Mouse (Mus musculus) ovary, adult 18-20 months (tissue): ENCODE results near the gene Shc1.

Experiments
- DNase-seq: peaks from one replicate; pipeline ENCODE4 v3.0.0; 2022; ENCODE audit warnings: low spot score, mixed read lengths

Shc1 gene

DNA sequence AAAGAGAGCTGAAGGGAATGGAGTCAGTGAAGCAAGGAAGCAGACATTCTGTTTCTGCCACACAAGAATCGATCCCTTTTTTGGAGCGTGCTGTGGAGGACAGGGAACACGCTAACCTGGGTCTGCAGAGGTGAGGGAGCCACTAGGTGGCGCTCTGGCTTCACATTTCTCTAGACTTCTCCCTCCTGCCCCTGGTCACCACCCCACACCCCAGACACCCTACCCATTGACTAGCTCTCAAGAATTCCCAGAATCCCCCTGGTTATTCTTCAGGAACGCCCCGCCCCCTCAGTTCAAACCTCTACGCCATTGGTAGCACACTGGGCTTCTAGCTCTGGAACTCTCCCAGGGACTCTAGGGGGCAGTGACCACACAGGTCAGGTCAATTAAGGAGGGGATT is 31.3 kb downstream of the Shc1 start:
- DNase-seq = no peak

DNA sequence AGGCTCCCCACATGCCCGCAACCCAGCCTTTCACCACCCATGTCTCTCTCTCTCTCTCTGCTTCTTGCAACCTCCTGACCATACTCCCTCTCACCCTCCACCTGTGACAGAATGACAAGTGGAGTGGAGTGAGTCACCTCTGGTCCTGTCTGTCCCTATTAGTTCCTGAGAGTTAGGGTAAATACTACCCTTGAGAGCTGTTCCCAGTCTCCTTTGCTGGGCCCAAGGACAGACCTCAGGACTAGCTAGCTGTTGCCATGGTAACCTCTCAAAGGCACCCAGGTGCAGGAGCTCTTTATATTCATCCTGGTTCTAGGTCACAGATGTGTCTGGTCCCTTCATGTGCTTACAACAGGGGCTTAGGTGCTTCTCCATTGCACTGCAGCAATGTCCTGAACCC is 33.7 kb downstream of the Shc1 start:
- DNase-seq = no peak

DNA sequence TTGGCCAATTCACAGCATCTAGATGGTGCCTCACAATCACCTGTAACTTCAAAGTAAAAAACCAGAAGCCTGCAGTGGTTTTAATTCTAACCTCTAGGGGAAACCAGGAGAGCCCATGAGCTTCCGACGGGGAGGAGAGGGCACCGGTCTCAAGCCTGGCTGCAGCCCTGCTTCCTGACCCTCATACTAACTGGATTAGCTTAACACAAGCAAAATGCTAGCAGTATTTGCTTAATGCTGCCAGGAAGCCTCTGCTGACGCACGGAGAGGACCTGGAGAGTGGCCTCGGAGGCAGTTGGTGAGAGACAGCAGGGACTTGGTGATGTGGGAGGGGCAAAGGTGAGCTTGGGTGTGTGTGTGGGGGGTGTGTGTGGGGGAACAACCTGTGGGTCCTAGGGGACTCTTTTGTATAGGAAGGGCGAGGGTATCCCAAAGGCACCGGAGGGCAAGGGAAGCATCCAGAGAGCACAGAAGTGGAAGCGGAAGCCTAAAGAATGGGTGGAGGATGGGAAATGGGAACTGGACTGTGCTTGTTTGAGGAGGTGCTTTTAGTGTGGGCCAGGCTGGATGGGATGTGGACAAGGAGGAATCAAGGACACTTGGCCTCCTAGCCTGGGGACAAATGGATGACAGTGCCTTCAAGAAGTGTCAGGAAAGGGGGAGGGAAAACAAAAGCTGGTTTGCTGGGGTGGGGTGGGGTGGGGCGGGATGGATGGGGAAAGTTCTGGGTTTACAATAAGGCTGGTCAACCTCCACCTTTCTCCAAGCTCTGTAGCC is 36.3 kb downstream of the Shc1 start, which contains the start of gene Pmvk:
Pmvk (plus strand) TSS at position 141 of the 777 bp plus-strand sequence.
- DNase-seq = no peak

DNA sequence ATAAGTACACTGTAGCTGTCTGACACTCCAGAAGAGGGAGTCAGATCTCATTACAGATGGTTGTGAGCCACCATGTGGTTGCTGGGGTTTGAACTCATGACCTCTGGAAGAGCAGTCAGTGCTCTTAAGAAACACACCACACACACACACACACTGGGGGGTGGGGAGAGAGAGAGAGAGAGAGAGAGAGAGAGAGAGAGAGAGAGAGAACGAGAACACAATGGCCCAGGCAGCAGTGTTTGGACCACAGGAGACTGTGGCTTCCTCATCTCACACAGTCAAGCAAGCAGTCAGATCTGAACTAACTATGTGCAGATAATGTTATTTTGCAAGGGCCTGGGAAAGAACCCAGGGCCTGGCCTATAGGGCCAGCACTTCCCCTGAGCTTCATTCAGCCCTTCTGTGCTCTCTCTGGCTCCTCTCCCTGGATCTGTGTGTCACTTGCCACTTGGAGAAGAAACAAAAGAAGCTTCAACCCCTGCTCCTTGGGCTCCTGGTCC is 37.6 kb downstream of the Shc1 start:
- DNase-seq = no peak

DNA sequence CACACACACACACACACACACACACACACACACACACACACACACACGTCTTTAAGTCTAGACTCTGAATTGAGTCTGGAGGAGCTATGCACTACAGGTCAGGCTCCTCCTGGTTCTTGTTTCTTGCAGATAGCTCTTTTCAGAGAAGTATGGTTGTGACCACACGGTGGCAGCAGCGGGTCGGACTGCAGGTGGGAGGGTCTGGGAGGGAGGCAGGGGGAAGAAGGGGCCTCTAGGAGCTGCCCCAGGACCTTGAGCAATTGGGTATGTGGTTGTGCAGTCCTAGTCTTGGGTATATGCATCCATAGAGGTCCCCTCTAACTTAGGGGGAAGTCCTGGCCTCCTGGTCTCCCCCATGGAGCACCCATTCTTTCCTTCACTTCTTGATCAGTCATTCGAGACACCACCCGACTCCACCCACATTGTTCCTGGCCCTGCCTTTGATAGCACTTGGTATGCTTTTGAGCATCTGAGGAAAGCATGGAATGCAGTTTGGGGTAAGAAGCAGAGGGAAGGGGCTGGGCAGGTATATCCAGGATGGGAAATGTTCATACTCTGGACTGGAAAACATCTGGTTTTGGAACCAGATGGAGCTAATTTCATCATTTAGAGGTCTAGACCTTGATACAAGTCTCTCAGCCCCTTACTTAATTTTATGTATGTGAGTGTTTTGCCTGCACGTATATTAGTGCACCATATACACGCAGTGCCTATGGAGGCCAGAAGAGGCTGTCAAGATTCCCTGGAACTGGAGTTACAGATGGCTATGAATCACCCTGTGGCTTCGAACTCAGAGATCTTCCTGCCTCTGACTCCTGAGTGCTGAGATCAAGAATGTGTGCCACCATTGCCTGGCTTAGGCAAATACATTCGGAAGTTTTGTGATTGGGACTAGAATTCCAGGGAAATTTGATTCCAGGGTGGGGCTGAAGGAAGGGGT is 38.8 kb downstream of the Shc1 start:
- DNase-seq = no peak

DNA sequence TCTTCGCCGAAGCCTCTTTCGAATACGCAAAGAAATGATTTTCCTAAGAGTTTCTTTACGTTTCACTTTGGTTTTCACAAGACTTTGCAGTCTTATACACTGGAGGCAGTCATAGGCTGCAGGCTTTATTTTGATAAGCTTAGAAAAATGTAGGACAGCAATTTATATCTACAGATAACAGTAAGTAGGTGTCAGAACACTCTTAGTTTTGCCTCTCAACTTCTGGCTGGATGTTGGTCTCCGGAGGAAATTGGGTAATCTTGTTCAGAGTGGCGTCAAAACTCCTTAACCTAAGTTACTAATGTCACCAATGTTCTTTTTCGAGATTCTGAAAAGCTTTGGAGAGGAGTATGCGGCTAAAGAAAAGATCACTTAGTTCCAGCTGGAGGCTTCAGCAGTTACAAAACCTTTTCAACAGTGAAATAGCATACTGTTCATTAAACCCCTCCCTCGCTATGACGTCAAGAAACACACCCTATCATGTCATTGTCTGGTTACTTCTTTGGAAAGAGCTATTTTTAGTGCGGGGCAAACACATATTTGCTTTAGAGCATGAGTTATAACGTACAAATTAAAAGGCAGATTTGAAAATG is 40.2 kb downstream of the Shc1 start:
- no peak for DNase-seq

DNA sequence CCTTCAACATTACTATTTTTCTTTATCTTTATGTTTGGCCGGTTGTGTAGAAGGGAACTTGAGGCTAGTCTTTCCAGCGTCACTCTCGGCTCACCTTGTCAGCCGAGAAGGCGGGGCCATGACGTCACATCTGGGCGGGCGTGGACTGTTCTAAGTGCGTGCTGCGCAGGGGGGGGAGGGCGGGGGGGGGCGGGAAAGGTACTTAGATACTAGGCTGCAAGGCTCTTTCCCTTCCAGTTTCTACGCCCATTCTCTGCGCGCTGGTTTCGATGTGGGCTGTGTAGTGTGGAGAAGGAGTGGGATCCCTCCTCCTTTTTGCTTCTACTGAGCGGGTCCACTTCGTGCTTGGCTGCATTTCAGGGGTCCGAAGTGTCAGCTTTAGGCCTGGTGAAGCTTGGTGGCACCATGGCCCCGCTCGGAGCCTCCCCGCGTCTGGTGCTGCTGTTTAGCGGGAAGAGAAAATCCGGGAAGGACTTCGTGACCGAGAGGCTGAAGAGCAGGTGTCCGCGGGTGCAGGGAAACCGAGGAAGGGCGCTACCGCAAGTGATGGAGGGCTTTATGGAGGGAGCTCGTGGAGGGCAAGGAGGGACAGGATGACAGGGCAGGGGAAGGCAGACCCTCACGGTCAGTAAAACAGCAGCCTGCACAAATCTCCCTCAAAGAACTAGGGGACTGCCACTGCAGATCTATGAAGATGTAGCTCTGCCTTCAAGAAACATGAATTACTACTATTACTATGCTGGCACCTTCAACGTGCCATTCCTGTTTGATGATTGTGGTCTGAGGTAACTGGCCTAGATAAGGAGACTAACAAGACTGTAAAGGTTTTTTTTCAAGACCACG is 40.9 kb downstream of the Shc1 start:
- DNase-seq = peak; percentile 80

DNA sequence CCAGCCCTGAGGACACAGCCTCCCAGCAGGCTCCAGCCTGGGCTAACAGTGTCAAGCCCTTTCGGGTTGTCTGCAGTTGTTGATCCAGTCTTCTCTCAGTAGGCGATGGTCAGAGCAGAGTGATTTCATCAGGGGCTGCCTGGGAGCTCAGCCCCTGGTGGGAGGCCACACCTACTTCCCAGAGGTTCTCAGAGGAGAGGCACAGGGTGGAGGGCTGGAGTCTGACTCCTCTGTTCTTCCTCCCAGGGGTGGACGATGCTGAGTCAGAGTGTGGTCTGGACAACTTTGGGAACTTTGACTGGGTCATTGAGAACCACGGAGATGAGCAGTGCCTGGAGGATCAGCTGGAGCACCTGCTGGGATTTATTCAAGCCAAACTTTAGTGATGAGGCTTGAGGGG is 50.0 kb downstream of the Shc1 start:
- no peak for DNase-seq

DNA sequence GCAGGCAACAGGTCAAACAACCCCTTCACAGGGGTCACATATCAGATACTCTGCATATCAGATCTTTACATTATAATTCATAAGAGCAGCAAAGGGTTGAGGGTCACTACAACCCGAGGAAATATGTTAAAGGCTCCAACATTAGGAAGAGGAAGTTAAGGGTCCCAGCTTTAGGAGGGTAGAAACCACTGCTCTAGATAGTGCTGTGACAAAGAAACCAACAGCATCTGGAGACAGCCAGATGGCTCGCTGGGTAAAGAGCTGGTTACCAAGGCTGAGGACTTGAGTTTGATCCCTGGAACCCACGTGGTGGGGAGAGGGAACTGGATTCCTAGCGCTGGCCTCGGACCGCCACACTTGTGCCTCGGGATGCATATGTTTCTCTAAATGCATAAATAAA is 54.0 kb downstream of the Shc1 start:
- no peak for DNase-seq

DNA sequence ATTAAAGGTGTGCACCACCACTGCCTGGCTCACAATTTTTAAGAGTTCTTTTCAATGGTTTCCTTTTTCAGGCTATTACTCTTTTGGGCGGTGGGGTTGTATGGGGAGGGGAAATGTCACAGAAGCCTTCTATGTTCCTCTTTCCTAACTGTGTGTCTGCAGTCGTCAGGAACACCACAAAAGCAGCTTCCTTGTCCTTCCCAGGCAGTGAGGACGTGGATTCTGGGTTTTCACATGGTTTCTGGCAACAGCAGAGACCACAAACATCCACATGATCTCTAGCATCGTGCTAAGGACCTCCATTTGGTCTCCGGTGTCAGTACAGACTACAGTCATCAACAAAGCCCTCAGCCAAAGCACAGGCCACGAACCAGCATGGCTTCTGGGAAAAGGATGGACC is 55.6 kb downstream of the Shc1 start:
- DNase-seq = no peak

DNA sequence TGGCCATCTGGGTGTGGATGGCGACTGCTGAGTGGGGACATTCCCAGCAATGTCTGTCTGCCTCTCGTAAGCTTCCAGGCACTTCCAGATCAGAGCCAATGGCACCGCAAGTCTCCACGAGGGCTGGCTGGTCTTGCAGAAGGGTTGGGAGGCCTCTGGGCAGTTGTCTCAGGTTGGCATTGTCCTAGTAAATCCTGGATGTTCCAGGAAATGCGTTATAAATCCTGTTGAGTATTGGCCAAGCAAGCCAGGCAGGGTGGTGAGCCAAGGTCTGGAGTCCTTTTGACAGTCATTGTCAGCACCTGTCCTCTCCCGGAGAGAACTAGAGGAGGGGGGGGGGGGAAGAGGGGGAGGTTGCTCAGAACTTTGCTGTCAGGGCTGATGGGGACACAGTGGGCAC is 60.8 kb downstream of the Shc1 start:
- no peak for DNase-seq
